Mouse (Mus musculus): ENCODE measurements around the gene Tango2.

Tango2 gene

DNA sequence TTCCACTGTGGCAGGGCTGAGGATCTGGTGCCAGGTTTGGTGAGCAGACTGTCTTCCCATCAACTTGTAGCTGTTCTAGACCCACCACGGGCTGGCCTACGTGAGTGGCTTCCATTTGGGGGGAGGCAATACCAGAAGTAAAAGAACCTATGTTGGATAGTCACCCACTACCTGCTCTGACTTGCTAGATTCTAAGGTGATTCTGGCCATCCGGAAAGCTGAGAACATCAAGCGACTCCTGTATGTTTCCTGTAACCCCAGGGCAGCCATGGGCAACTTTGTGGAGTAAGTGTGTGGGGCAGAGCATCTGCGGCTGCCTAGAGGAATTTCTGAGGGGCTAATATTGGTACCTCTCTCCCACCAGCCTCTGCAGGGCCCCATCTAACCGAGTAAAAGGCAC is 95.2 kb downstream of the Tango2 start:
- DNase-seq = no peak

DNA sequence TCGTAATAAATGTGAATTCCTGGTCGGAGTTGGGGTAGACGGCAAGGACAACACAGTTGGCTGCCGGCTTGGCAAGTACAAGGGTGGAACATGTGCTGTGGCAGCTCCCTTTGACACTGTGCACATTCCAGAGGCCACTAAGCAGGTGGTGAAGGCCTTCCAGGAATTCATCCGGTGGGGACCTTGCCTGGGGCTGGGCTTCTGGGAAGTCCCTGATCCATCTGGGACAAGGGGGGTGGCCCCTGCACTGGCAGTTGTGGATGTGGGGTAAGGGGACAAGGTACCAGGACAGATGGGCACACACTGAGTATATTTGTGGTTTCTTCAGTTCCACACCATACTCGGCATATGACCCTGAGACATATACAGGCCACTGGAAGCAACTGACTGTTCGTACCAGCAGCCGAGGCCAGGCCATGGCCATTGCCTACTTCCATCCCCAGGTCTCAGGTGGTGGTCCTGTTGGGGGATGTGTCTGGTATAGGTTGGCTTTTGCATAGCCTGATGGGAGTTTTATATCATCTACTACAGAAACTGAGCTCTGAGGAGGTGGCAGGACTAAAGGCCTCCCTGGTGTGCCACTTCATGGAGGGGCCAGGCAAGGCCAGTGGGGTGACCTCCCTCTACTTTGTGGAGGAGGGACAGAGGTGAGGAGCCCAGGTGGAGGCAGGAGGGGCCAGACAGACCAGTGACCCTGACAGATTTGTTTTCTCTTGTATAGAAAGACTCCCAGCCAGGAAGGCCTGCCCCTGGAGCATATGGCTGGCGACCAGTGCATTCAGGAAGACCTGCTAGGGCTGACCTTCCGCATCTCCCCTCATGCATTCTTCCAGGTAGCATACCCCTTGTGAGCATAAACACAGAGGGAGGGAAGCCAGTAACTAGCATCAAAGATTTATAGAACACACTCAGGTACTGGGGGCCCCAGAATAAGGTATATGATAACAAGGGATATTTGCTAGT is 96.8 kb downstream of the Tango2 start:
- no peak for DNase-seq
